Mouse (Mus musculus): Measurements from ENCODE around the gene Cd84. TPM values are rescaled to one million over a fixed set of nuclear protein-coding genes. Genes with fewer than 3 reads are reported as not detected.

Gene Cd84
- total and polyA plus RNA-seq, 3 experiments, result 12.7 to 24.3 (median 17.4) TPM

DNA sequence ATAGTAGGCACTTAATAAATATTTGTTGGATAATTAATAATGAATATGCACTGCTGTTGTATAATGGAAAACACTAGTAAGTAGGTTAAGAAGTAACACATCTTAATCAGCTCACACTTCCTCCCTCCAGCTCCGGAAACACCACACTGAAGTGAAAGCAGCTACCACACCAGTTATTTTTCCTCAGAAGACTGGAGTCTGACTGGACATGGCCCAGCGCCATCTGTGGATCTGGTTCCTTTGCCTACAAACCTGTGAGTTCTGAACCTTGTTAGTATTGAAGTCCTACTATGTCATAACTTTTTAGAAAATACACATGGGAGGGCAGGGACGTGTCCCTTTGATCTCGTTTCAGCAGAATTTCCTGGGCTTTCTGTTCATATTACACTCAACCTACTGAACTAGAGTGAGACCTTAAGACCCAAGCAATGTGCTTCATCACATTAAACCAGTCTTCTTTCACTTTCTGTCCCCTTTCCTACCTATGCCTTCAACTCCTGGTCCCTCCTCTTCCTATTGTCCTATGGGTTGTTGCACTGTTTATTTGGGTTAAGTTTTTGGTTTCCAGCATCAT, 1.0 kb downstream of the Cd84 start:
- H3K36me3 ChIP-seq (replicated peaks in 1 of 2; ENCODE audit: control insufficient read depth in 1 of 2, insufficient read depth in 1 of 2, low read length in 1 of 2), result peaks cover 4 to 16% of the 10 kb centered on the region in 2 experiments
- H3K4me1 ChIP-seq (ENCODE audit: control insufficient read depth in 1 of 2, insufficient read depth in 2 of 2), result peaks cover 2 to 44% of the 10 kb centered on the region in 2 experiments; a peak in 2 of 4 replicates
- H3K4me2 ChIP-seq (ENCODE audit: insufficient read depth, low read depth, poor library complexity, severe bottlenecking), result peak overlapping the region; percentile 96
- H3K79me2 ChIP-seq (replicated peaks; ENCODE audit: control insufficient read depth, extremely low read depth, insufficient read depth, poor library complexity, severe bottlenecking), result peaks cover 5% of the 10 kb centered on the region; the same call in 1 of the 2 replicates
- in situ Hi-C loops (cut with MboI; ENCODE audit: low pct_ligation_motif_present, low pct_unique_long_range_greater_than_20kb, low sequenced_read_pairs), result loop anchor here (5.0 kb wide), 1 partner anchor 77 kb away; the partner anchor contains the start of gene Slamf6
- TF ChIP-seq MAFK (IDR thresholded peaks at IDR 0.05; ENCODE audit: insufficient replicate concordance, low read length) (0 out of 2 replicates have a peak, but pooled peaks have one; percentile 32), CHD2 (IDR thresholded peaks at IDR 0.05; ENCODE audit: low read length) (peak; percentile 43; the same call in 1 of the 2 replicates), MYC (IDR thresholded peaks at IDR 0.05; ENCODE audit: low read depth, low read length) (peak; percentile 68; the same call in 1 of the 2 replicates), UBTF (IDR thresholded peaks at IDR 0.05; ENCODE audit: low read depth, low read length) (no peak), E2F4 (IDR thresholded peaks at IDR 0.05; ENCODE audit: insufficient replicate concordance, low read depth, low read length) (no peak), TBP (conservative IDR thresholded peaks at IDR 0.05; ENCODE audit: low read depth, low read length) (peak; percentile 78), JUND (conservative IDR thresholded peaks at IDR 0.05; ENCODE audit: low read depth, low read length) (no peak; the same call in 1 of the 2 replicates), RAD21 (IDR thresholded peaks at IDR 0.05; ENCODE audit: low read depth, low read length) (no peak; the same call in 1 of the 2 replicates), NELFE (IDR thresholded peaks at IDR 0.05; ENCODE audit: low read depth, low read length) (peak; percentile 64), RCOR1 (conservative IDR thresholded peaks at IDR 0.05; ENCODE audit: low read depth, low read length) (peak; percentile 57; the same call in 1 of the 2 replicates), BHLHE40 (IDR thresholded peaks at IDR 0.05; ENCODE audit: low read depth, low read length) (peak; percentile 48; the same call in 1 of the 2 replicates), JUN (IDR thresholded peaks at IDR 0.05; ENCODE audit: insufficient read depth, low read depth, low read length) (peak; percentile 24; the same call in 1 of the 2 replicates), USF1 (IDR thresholded peaks at IDR 0.05; ENCODE audit: low read depth, low read length) (no peak), ZNF384 (IDR thresholded peaks at IDR 0.05; ENCODE audit: low read depth, low read length) (no peak), NRF1 (IDR thresholded peaks at IDR 0.05; ENCODE audit: low read depth, low read length) (no peak), TCF12 (IDR thresholded peaks at IDR 0.05; ENCODE audit: low read depth, low read length) (peak; percentile 61; the same call in 1 of the 2 replicates), HCFC1 (IDR thresholded peaks at IDR 0.05; ENCODE audit: low read depth, low read length) (0 out of 2 replicates have a peak, but pooled peaks have one; percentile 23), SMC3 (IDR thresholded peaks at IDR 0.05; ENCODE audit: low read depth, low read length) (no peak), ZC3H11A (IDR thresholded peaks at IDR 0.05; ENCODE audit: low read depth, low read length) (no peak), POLR2A (IDR thresholded peaks at IDR 0.05; ENCODE audit: low read depth, low read length) (peak; percentile 45; the same call in 1 of the 2 replicates), CTCF (conservative IDR thresholded peaks at IDR 0.05 in 1 of 2, IDR thresholded peaks at IDR 0.05 in 1 of 2; ENCODE audit: low read depth in 2 of 2, low read length in 2 of 2) (no peak), MAX (IDR thresholded peaks at IDR 0.05; ENCODE audit: low read length) (peak; percentile 36; the same call in 1 of the 2 replicates), IRF4 (IDR thresholded peaks at IDR 0.05; ENCODE audit: low read depth, low read length) (peak; percentile 76), EP300 (IDR thresholded peaks at IDR 0.05; ENCODE audit: low read length) (peak; percentile 76), ZMIZ1 (IDR thresholded peaks at IDR 0.05; ENCODE audit: low read depth, low read length) (peak; percentile 25; the same call in 1 of the 2 replicates), ZKSCAN1 (IDR thresholded peaks at IDR 0.05; ENCODE audit: borderline replicate concordance, low read depth, low read length) (peak; percentile 63), PAX5 (IDR thresholded peaks at IDR 0.05; ENCODE audit: low read length) (no peak), POLR2AphosphoS2 (IDR thresholded peaks at IDR 0.05; ENCODE audit: low read depth, low read length) (no peak), GABPA (IDR thresholded peaks at IDR 0.05; ENCODE audit: insufficient replicate concordance, low read depth, low read length) (no peak), ELF1 (IDR thresholded peaks at IDR 0.05; ENCODE audit: low read depth, low read length) (peak; percentile 48; the same call in 1 of the 2 replicates), SIN3A (IDR thresholded peaks at IDR 0.05; ENCODE audit: low read length) (peak; percentile 59), MEF2A (IDR thresholded peaks at IDR 0.05; ENCODE audit: borderline replicate concordance, low read depth, low read length) (0 out of 2 replicates have a peak, but pooled peaks have one; percentile 36), MXI1 (IDR thresholded peaks at IDR 0.05; ENCODE audit: low read depth, low read length) (no peak), MAZ (IDR thresholded peaks at IDR 0.05; ENCODE audit: low read depth, low read length) (peak; percentile 64; the same call in 1 of the 2 replicates), USF2 (conservative IDR thresholded peaks at IDR 0.05; ENCODE audit: low read depth, low read length) (no peak), ETS1 (conservative IDR thresholded peaks at IDR 0.05; ENCODE audit: low read depth, low read length) (peak; percentile 32; the same call in 1 of the 2 replicates), CHD1 (IDR thresholded peaks at IDR 0.05; ENCODE audit: low read depth, low read length) (peak; percentile 88; the same call in 1 of the 2 replicates), KAT2A (IDR thresholded peaks at IDR 0.05; ENCODE audit: insufficient replicate concordance, low read length) (no peak)
- peak; percentile 54 for DNase-seq (ENCODE audit: extremely low read depth)
- H3K27ac ChIP-seq (ENCODE audit: insufficient read depth, low read depth), result peak overlapping the region; percentile 70
- H3K9ac ChIP-seq (ENCODE audit: insufficient read depth, low read depth), result peak overlapping the region; percentile 76
- H3K4me3 ChIP-seq (replicated peaks in 1 of 3; ENCODE audit: low read depth in 2 of 3, low read length in 2 of 3, poor library complexity in 1 of 3), result peak overlapping the region; percentile 56 to 76 (median 61)
- H3K27me3 ChIP-seq (replicated peaks), result no peaks in the 10 kb centered on the region
- dilution Hi-C loops (cut with MboI; ENCODE audit: extremely low pct_ligation_motif_present, extremely low pct_unique_long_range_greater_than_20kb, low sequenced_read_pairs), result no loop called here
- no peaks in the 10 kb centered on the region for H3K9me3 ChIP-seq (replicated peaks; ENCODE audit: low read length)
